Mouse (Mus musculus) kidney, postnatal 0 days (tissue): ENCODE results near the gene Pvr. TPM values are rescaled to one million over a fixed set of nuclear protein-coding genes. Genes with fewer than 3 reads are reported as not detected.

Experiments used
- ATAC-seq: fragments of 200-750 bp; cut with Nextera tagmentation; replicated peaks from 2 replicates; pipeline ENCODE4 v1.8.0; 2017; ENCODE audit warnings: low read depth, moderate number of reproducible peaks, moderate TSS enrichment, moderate library complexity; ENCODE audit not compliant: low FRiP score
- DNase-seq: peaks from one replicate; pipeline ENCODE4 v3.0.0-alpha.2; 2016; ENCODE audit warnings: low spot score
- H3K27ac ChIP-seq: fragments of 300-500 bp; sonication (generic); 2 replicates; pipeline ENCODE4 v1.5.1; 2014; ENCODE audit warnings: mild to moderate bottlenecking
- H3K27me3 ChIP-seq: fragments of 300-500 bp; sonication (generic); 2 replicates; pipeline ENCODE4 v1.6.1; 2014; ENCODE audit warnings: low read length, mixed read lengths; ENCODE audit not compliant: insufficient read depth
- H3K36me3 ChIP-seq: fragments of 300-500 bp; sonication (generic); 2 replicates; pipeline ENCODE4 v1.6.1; 2014; ENCODE audit warnings: low read length, mixed read lengths; ENCODE audit not compliant: insufficient read depth
- H3K4me1 ChIP-seq: fragments of 300-500 bp; sonication (generic); replicated peaks from 2 replicates; pipeline ENCODE4 v1.6.1; 2014; ENCODE audit warnings: antibody characterized with exemption, low read length, mixed read lengths; ENCODE audit not compliant: insufficient read depth
- H3K4me2 ChIP-seq: fragments of 300-500 bp; sonication (generic); 2 replicates; pipeline ENCODE4 v1.6.1; 2014; ENCODE audit warnings: mild to moderate bottlenecking, low read length, moderate library complexity, mixed read lengths
- H3K4me3 ChIP-seq: fragments of 300-500 bp; sonication (generic); replicated peaks from 2 replicates; pipeline ENCODE4 v1.5.1; 2014; ENCODE audit warnings: low read depth, low read length
- H3K9ac ChIP-seq: fragments of 300-500 bp; sonication (generic); 2 replicates; pipeline ENCODE4 v1.6.1; 2014; ENCODE audit warnings: low read depth, low read length
- H3K9me3 ChIP-seq: fragments of 300-500 bp; sonication (generic); replicated peaks from 2 replicates; pipeline ENCODE4 v1.6.1; 2016; ENCODE audit warnings: low read length, inconsistent platforms, mixed read lengths
- CTCF ChIP-seq: IDR thresholded peaks from 2 replicates; pipeline ENCODE4 v1.5.1; 2016; ENCODE audit warnings: antibody characterized with exemption, low read depth, mild to moderate bottlenecking, moderate library complexity
- WGBS: fragments of 180-500 bp; shearing (Covaris S2); extraction: QIAGEN DNeasy Blood & Tissue Kit; methylation state at CpG from one replicate; pipeline ENCODE4 v1.1.7; 2014; 5-methylcytosine and 5-hydroxymethylcytosine counted together
- polyA plus RNA-seq: library from polyadenylated mRNA; unstranded; fragments of >200 nt; fragmentation: Nextera tagmentation; extraction: Ambion mirVana; gene quantifications from 2 replicates; pipeline ENCODE4 v1.2.1, GENCODE M21; 2015

Gene Pvr
- polyA plus RNA-seq, 1 experiment from 2014 or later: 7.3 TPM

GRCm38 (mm10) chr7:19948956-19949355 is 28.0 kb upstream of the Pvr start:
- Histone ChIP-seq H3K9me3 (no peaks in the 10 kb centered on the region), H3K27me3 (no peaks in the 10 kb centered on the region), H3K4me3 (no peak overlapping the region), H3K27ac (no peak overlapping the region), H3K4me2 (no peak overlapping the region), H3K4me1 (no peaks in the 10 kb centered on the region), H3K36me3 (no peaks in the 10 kb centered on the region), H3K9ac (no peak overlapping the region)
- ATAC-seq (no peak), DNase-seq (no peak)
- no peak for TF ChIP-seq CTCF
- 79% methylated on average over 12 of the region's 12 CpGs for WGBS

GRCm38 (mm10) chr7:19945821-19946515 is 25.0 kb upstream of the Pvr start:
- ATAC-seq (no peak), DNase-seq (no peak)
- WGBS: 76% methylated on average over 13 of the region's 13 CpGs
- H3K36me3 ChIP-seq: no peaks in the 10 kb centered on the region
- H3K9ac ChIP-seq: no peak overlapping the region
- no peak overlapping the region for H3K27ac ChIP-seq
- no peak for TF ChIP-seq CTCF
- H3K4me1 ChIP-seq: no peaks in the 10 kb centered on the region
- no peaks in the 10 kb centered on the region for H3K9me3 ChIP-seq
- H3K4me3 ChIP-seq: no peak overlapping the region
- H3K27me3 ChIP-seq: no peaks in the 10 kb centered on the region
- H3K4me2 ChIP-seq: no peak overlapping the region

GRCm38 (mm10) chr7:19945201-19945600 is 24.2 kb upstream of the Pvr start:
- no peak overlapping the region for H3K4me2 ChIP-seq
- H3K4me3 ChIP-seq: no peak overlapping the region
- WGBS: 91% methylated on average over 5 of the region's 5 CpGs
- no peaks in the 10 kb centered on the region for H3K4me1 ChIP-seq
- DNase-seq (no peak), ATAC-seq (no peak)
- H3K27me3 ChIP-seq: no peaks in the 10 kb centered on the region
- H3K27ac ChIP-seq: no peak overlapping the region
- H3K9ac ChIP-seq: no peak overlapping the region
- no peaks in the 10 kb centered on the region for H3K36me3 ChIP-seq
- TF ChIP-seq CTCF: no peak
- H3K9me3 ChIP-seq: no peaks in the 10 kb centered on the region

- Histone ChIP-seq H3K4me3 (no peak overlapping the region), H3K9ac (no peak overlapping the region), H3K36me3 (no peaks in the 10 kb centered on the region), H3K9me3 (no peaks in the 10 kb centered on the region), H3K4me2 (no peak overlapping the region), H3K27me3 (no peaks in the 10 kb centered on the region), H3K4me1 (no peaks in the 10 kb centered on the region), H3K27ac (no peak overlapping the region)
- no peak for ATAC-seq
- 90% methylated on average over 8 of the region's 8 CpGs for WGBS
- DNase-seq: no peak
- TF ChIP-seq CTCF: no peak
Measured at GRCm38 (mm10) chr7:19944709-19945108, 23.7 kb upstream of the Pvr start.

- H3K4me3 ChIP-seq: no peak overlapping the region
- 0 out of 2 replicates have a peak, but pooled peaks cover 5% of the 10 kb centered on the region for H3K4me1 ChIP-seq
- WGBS: 11% methylated on average over 5 of the region's 6 CpGs
- no peaks in the 10 kb centered on the region for H3K36me3 ChIP-seq
- DNase-seq (no peak), ATAC-seq (no peak)
- H3K27ac ChIP-seq: no peak overlapping the region
- no peaks in the 10 kb centered on the region for H3K9me3 ChIP-seq
- no peak overlapping the region for H3K9ac ChIP-seq
- TF ChIP-seq CTCF: no peak
- H3K4me2 ChIP-seq: no peak overlapping the region
- no peaks in the 10 kb centered on the region for H3K27me3 ChIP-seq
Measured at GRCm38 (mm10) chr7:19940256-19940655, 19.3 kb upstream of the Pvr start.

- ATAC-seq: no peak; the same call in 1 of the 2 replicates
Measured at GRCm38 (mm10) chr7:19939555-19940235, 18.7 kb upstream of the Pvr start.

More at GRCm38 (mm10) chr7:19939555-19940235, 18.7 kb upstream of the Pvr start:
- no peak overlapping the region for H3K4me3 ChIP-seq
- no peaks in the 10 kb centered on the region for H3K27me3 ChIP-seq
- no peak for TF ChIP-seq CTCF
- WGBS: 56% methylated on average over 10 of the region's 12 CpGs
- no peaks in the 10 kb centered on the region for H3K36me3 ChIP-seq
- no peak overlapping the region for H3K4me2 ChIP-seq
- 0 out of 2 replicates have a peak, but pooled peaks cover 5% of the 10 kb centered on the region for H3K4me1 ChIP-seq
- no peak overlapping the region for H3K27ac ChIP-seq
- H3K9me3 ChIP-seq: no peaks in the 10 kb centered on the region
- H3K9ac ChIP-seq: no peak overlapping the region
- peak; percentile 50 for DNase-seq
